Mouse (Mus musculus): ENCODE measurements around the gene Mmab. TPM values are rescaled to one million over a fixed set of nuclear protein-coding genes. Genes with fewer than 3 reads are reported as not detected.
A peak's percentile ranks its signal among the peaks of the same experiment; 100 is the strongest.

Mmab gene
- polyA plus RNA-seq, 1 experiment from 2014 or later, result 31.5 TPM

DNA sequence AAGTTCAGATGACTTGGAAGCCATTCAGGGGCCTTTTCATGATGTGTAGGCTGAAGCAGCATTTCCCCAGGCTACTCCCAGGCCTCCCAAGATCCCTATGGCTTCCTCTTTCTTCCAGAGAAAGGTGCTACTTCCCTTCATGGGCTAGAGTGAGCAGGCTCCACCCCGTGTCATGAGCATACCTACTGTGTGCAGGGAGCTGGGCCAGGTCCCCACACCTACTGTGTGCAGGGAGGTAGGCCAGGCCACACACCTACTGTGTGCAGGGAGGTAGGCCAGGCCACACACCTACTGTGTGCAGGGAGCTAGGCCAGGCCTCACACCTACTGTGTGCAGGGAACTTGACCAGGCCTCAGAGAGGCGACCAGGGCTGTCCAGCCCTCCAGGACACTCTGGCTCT lies 20.7 kb upstream of the Mmab start:
- no peak overlapping the region for H3K27ac ChIP-seq
- no peak for ATAC-seq
- no peaks in the 10 kb centered on the region for H3K9me3 ChIP-seq
- no peak overlapping the region for H3K9ac ChIP-seq
- H3K4me1 ChIP-seq (replicated peaks), result peaks cover 37% of the 10 kb centered on the region
- WGBS, result 77% methylated on average over 2 of the region's 2 CpGs
- H3K36me3 ChIP-seq, result no peaks in the 10 kb centered on the region
- no peak overlapping the region for H3K4me2 ChIP-seq (replicated peaks)
- H3K4me3 ChIP-seq (replicated peaks), result no peak overlapping the region
- no peaks in the 10 kb centered on the region for H3K27me3 ChIP-seq (replicated peaks)

- no peak overlapping the region for H3K4me2 ChIP-seq (replicated peaks)
- no peak overlapping the region for H3K27ac ChIP-seq
- WGBS, result 83% methylated on average over 24 of the region's 24 CpGs
- H3K9me3 ChIP-seq, result no peaks in the 10 kb centered on the region
- H3K36me3 ChIP-seq, result no peaks in the 10 kb centered on the region
- peaks cover 34% of the 10 kb centered on the region for H3K4me1 ChIP-seq (replicated peaks)
- H3K27me3 ChIP-seq (replicated peaks), result no peaks in the 10 kb centered on the region
- no peak overlapping the region for H3K9ac ChIP-seq
- no peak overlapping the region for H3K4me3 ChIP-seq (replicated peaks)
- no peak for ATAC-seq
Observed at GRCm38 (mm10) chr5:114462067-114463040, 18.5 kb upstream of the Mmab start.

DNA sequence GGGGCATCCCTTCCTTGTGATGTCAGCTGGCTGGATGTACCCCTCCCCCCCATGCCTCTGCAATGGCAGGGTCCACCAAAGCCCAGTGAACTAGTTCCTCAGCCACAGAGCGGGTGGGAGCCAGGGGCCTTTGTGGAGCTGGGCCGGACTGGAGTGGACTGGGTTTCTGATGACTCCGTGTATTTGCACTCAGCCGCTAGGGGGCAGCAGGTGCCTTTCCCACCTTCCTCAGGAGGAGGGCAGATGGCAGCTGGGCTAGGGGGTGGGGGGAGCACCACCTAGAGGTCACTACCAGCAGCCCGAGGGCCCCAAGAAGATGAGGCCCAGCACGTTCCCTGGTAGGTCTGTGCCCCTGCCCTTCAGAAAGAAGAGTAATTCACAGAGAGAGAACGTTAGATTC lies 17.4 kb upstream of the Mmab start:
- no peaks in the 10 kb centered on the region for H3K36me3 ChIP-seq
- H3K4me1 ChIP-seq (replicated peaks), result peaks cover 28% of the 10 kb centered on the region
- peak; percentile 70 for ATAC-seq
- H3K4me2 ChIP-seq (replicated peaks), result no peak overlapping the region
- no peak overlapping the region for H3K4me3 ChIP-seq (replicated peaks)
- H3K9me3 ChIP-seq, result no peaks in the 10 kb centered on the region
- WGBS, result 6% methylated on average over 7 of the region's 7 CpGs
- H3K9ac ChIP-seq, result no peak overlapping the region
- no peaks in the 10 kb centered on the region for H3K27me3 ChIP-seq (replicated peaks)
- H3K27ac ChIP-seq, result 0 out of 2 replicates have a peak overlapping the region, but pooled peaks have one; percentile 7

DNA sequence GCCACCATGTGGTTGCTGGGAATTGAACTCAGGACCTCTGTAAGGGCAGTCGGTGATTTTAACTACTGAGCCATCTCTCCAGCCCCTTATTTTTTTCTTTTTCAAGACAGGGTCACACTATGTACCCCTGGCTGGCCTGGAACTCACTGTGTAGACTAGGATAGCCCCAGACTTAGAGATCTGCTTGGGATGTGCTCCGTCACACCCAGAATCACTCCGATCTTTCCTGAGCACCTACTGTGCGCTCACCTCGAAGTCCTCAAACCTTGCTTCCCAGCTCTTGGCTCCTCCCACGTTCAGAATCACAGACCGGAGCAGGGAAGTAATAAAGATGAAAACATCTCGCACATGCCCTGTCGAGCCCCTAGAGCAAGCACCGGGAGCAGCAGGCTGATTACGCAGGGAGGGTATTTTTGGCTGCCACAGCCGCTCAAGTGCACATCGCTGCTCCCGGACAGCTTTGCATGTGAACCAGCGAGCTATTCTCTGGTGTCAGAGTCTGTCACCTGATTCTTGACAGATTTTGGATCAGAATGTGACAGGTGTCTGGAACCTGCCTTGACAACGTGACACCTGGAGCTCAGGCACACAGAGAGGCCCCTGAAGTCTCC lies 13.2 kb upstream of the Mmab start:
- peaks cover 4% of the 10 kb centered on the region for H3K36me3 ChIP-seq
- WGBS, result 81% methylated on average over 16 of the region's 16 CpGs
- ATAC-seq, result no peak
- H3K4me3 ChIP-seq (replicated peaks), result no peak overlapping the region
- no peaks in the 10 kb centered on the region for H3K9me3 ChIP-seq
- H3K4me2 ChIP-seq (replicated peaks), result no peak overlapping the region
- no peaks in the 10 kb centered on the region for H3K27me3 ChIP-seq (replicated peaks)
- H3K27ac ChIP-seq, result no peak overlapping the region
- peaks cover 12% of the 10 kb centered on the region for H3K4me1 ChIP-seq (replicated peaks)
- no peak overlapping the region for H3K9ac ChIP-seq

GRCm38 (mm10) chr5:114456287-114456686 lies 12.4 kb upstream of the Mmab start:
- Histone ChIP-seq H3K4me1 (replicated peaks) (peaks cover 9% of the 10 kb centered on the region), H3K27ac (no peak overlapping the region), H3K4me3 (replicated peaks) (no peak overlapping the region), H3K9me3 (no peaks in the 10 kb centered on the region), H3K4me2 (replicated peaks) (no peak overlapping the region), H3K27me3 (replicated peaks) (no peaks in the 10 kb centered on the region), H3K9ac (no peak overlapping the region), H3K36me3 (peaks cover 10% of the 10 kb centered on the region)
- 73% methylated on average over 9 of the region's 9 CpGs for WGBS
- ATAC-seq, result no peak

GRCm38 (mm10) chr5:114449011-114449410 lies 5.2 kb upstream of the Mmab start:
- Histone ChIP-seq H3K4me3 (replicated peaks) (no peak overlapping the region), H3K4me1 (replicated peaks) (peaks cover 15% of the 10 kb centered on the region), H3K27ac (no peak overlapping the region), H3K27me3 (replicated peaks) (no peaks in the 10 kb centered on the region), H3K9me3 (no peaks in the 10 kb centered on the region), H3K4me2 (replicated peaks) (no peak overlapping the region), H3K36me3 (peaks cover 37% of the 10 kb centered on the region), H3K9ac (no peak overlapping the region)
- WGBS, result 59% methylated on average over 4 of the region's 4 CpGs
- ATAC-seq, result peak; percentile 27; the same call in 1 of the 2 replicates

GRCm38 (mm10) chr5:114444368-114444692 lies 470 bp upstream of the Mmab start:
- Histone ChIP-seq H3K4me3 (replicated peaks) (peak overlapping the region; percentile 86), H3K27me3 (replicated peaks) (no peaks in the 10 kb centered on the region), H3K27ac (peak overlapping the region; percentile 61), H3K4me2 (replicated peaks) (peak overlapping the region; percentile 86), H3K9ac (peak overlapping the region; percentile 80), H3K36me3 (0 out of 2 replicates have a peak, but pooled peaks cover 16% of the 10 kb centered on the region), H3K9me3 (no peaks in the 10 kb centered on the region), H3K4me1 (replicated peaks) (peaks cover 19% of the 10 kb centered on the region)
- no peak for ATAC-seq
- WGBS, result under 1% methylated on average over 21 of the region's 21 CpGs

GRCm38 (mm10) chr5:114435588-114435987 lies 8.3 kb downstream of the Mmab start:
- H3K9ac ChIP-seq, result no peak overlapping the region
- no peaks in the 10 kb centered on the region for H3K9me3 ChIP-seq
- no peaks in the 10 kb centered on the region for H3K27me3 ChIP-seq (replicated peaks)
- no peaks in the 10 kb centered on the region for H3K4me1 ChIP-seq (replicated peaks)
- no peak for ATAC-seq
- 94% methylated on average over 14 of the region's 14 CpGs for WGBS
- H3K36me3 ChIP-seq, result peaks cover 13% of the 10 kb centered on the region
- no peak overlapping the region for H3K4me3 ChIP-seq (replicated peaks)
- H3K27ac ChIP-seq, result no peak overlapping the region
- H3K4me2 ChIP-seq (replicated peaks), result no peak overlapping the region

DNA sequence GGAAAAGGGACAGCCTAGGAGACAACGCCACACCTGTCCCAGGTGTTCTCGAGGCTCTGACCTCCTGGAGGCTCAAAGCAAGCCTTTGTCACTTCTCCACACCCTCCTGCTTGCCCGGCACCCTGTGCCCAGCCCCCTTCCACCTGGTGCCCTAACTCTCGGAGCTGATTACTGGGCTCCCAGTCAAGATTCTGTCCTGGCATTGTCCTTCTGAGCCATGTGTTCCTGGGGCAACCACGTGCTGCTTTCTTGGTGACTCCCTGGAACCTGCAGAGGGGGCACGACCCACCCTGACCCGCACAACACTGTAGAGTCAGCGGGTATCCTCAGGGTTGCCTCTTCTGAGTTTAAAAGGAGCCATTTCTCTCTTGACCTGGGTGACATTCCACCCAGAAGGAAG lies 9.5 kb downstream of the Mmab start:
- no peak for ATAC-seq
- no peak overlapping the region for H3K27ac ChIP-seq
- no peak overlapping the region for H3K9ac ChIP-seq
- H3K4me3 ChIP-seq (replicated peaks), result no peak overlapping the region
- WGBS, result 87% methylated on average over 8 of the region's 8 CpGs
- H3K9me3 ChIP-seq, result no peaks in the 10 kb centered on the region
- no peak overlapping the region for H3K4me2 ChIP-seq (replicated peaks)
- H3K27me3 ChIP-seq (replicated peaks), result no peaks in the 10 kb centered on the region
- H3K4me1 ChIP-seq (replicated peaks), result no peaks in the 10 kb centered on the region
- peaks cover 13% of the 10 kb centered on the region for H3K36me3 ChIP-seq

DNA sequence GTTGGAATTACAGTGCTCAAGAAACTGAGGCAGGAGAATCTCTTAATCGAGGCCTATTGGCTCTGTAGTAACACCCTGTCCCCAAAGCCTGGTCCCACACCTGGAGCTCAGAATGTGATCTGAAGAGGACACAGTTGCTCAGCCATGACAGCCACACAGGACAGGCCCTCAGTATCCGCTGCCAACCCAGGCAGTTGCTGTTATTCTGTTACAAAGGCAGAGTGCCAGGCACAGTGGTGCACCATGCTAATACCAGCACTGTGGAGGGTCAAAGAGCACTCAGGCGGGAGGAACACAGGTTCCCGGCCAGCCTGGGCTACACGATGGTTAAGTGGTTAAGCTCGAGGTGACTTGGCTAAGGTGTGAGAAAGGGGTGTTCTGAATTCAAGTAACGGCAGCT lies 14.1 kb downstream of the Mmab start:
- WGBS, result 86% methylated on average over 7 of the region's 7 CpGs

GRCm38 (mm10) chr5:114428621-114429020 lies 15.2 kb downstream of the Mmab start:
- 0 out of 2 replicates have a peak, but pooled peaks cover 4% of the 10 kb centered on the region for H3K4me1 ChIP-seq (replicated peaks)
- H3K27me3 ChIP-seq (replicated peaks), result no peaks in the 10 kb centered on the region
- no peak overlapping the region for H3K27ac ChIP-seq
- H3K9ac ChIP-seq, result no peak overlapping the region
- 45% methylated on average over 18 of the region's 18 CpGs for WGBS
- H3K36me3 ChIP-seq, result no peaks in the 10 kb centered on the region
- H3K4me2 ChIP-seq (replicated peaks), result no peak overlapping the region
- no peak overlapping the region for H3K4me3 ChIP-seq (replicated peaks)
- no peaks in the 10 kb centered on the region for H3K9me3 ChIP-seq
- ATAC-seq, result no peak

More for the DNA sequence above, 14.1 kb downstream of the Mmab start:
- H3K4me3 ChIP-seq (replicated peaks), result no peak overlapping the region
- no peaks in the 10 kb centered on the region for H3K27me3 ChIP-seq (replicated peaks)
- H3K27ac ChIP-seq, result no peak overlapping the region
- H3K9ac ChIP-seq, result no peak overlapping the region
- no peaks in the 10 kb centered on the region for H3K36me3 ChIP-seq
- no peaks in the 10 kb centered on the region for H3K9me3 ChIP-seq
- no peak overlapping the region for H3K4me2 ChIP-seq (replicated peaks)
- ATAC-seq, result no peak
- 0 out of 2 replicates have a peak, but pooled peaks cover 4% of the 10 kb centered on the region for H3K4me1 ChIP-seq (replicated peaks)

DNA sequence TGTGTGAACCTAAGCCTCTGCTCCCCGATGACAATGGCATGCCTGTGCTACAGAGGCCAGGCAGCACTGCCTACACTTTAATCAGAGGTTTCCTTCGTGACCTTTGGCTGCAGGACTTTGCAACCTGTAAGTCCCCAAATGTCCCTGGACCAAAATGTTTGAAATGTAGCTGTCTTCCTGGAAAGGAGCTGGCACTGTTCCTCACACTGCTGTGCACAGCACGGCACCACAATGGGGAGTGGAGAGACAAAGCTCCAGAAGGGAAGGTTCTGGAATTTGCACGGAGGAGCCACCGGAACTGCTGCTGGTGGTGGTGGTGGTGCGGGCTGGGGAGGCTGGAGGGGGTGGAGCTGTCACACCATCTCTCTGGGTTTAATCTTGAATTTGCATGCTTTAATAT lies 17.1 kb downstream of the Mmab start:
- Histone ChIP-seq H3K4me3 (replicated peaks) (no peak overlapping the region), H3K27ac (no peak overlapping the region), H3K9ac (no peak overlapping the region), H3K27me3 (replicated peaks) (no peaks in the 10 kb centered on the region), H3K36me3 (no peaks in the 10 kb centered on the region), H3K9me3 (no peaks in the 10 kb centered on the region), H3K4me1 (replicated peaks) (peaks cover 12% of the 10 kb centered on the region; the same call in 1 of the 2 replicates), H3K4me2 (replicated peaks) (no peak overlapping the region)
- ATAC-seq, result no peak
- 80% methylated on average over 6 of the region's 6 CpGs for WGBS
